Mouse (Mus musculus) 3134 (cell line): Measurements from ENCODE around the gene Tmtc1.

Experiments used
- DNase-seq: peaks from one replicate; pipeline ENCODE4 v3.0.0-alpha.2; 2011; ENCODE audit warnings: low spot score; ENCODE audit not compliant: insufficient read length; ENCODE audit errors: extremely low read depth

Gene Tmtc1

GRCm38 (mm10) chr6:148421577-148421976 lies 22.6 kb downstream of the Tmtc1 start:
- DNase-seq: no peak

- no peak for DNase-seq
Measured at GRCm38 (mm10) chr6:148420387-148420786, 23.8 kb downstream of the Tmtc1 start.

GRCm38 (mm10) chr6:148416597-148416996 lies 27.6 kb downstream of the Tmtc1 start:
- no peak for DNase-seq

DNA sequence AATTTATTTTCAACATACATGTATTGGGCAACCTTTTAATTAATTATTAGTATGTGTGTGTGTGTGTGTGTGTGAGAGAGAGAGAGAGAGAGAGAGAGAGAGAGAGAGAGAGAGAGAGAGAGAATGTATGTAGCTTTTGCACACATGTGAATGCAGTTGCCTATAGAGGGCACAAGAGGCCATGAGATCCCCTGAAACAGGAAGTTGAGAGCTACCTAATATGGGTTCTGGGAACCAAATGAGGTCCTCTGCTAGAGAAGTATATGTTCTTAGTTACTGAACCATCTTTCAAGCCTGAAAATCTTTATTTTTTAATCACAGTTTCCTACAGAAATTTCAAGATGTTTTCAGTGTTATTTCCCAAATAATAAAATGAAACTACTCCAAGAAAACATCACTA lies 30.6 kb downstream of the Tmtc1 start:
- DNase-seq: no peak

GRCm38 (mm10) chr6:148406792-148407490 lies 37.2 kb downstream of the Tmtc1 start:
- no peak for DNase-seq

DNA sequence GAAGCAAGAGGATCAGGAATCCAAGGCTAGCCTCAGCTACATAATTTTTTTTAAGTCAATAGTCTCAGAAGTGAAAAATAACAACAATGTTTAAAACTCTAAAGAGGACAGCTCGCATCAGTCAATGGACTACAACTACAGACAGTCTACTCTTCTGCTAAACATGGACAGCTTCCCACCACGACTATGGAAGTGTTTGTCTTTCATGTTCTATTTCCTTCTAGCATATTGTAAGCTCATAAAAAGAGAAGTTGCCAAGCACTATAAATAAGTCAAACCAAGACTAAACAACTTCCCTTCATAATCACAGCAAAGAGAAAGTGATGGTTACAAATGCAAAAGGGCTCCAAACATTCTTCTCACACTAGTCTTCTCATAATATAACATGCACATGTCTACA lies 38.6 kb downstream of the Tmtc1 start:
- no peak for DNase-seq

- DNase-seq: no peak
Measured at GRCm38 (mm10) chr6:148404500-148404899, 39.7 kb downstream of the Tmtc1 start.

- no peak for DNase-seq
Measured at GRCm38 (mm10) chr6:148403761-148404160, 40.4 kb downstream of the Tmtc1 start.

- DNase-seq: no peak
Measured at GRCm38 (mm10) chr6:148401031-148401430, 43.2 kb downstream of the Tmtc1 start.

DNA sequence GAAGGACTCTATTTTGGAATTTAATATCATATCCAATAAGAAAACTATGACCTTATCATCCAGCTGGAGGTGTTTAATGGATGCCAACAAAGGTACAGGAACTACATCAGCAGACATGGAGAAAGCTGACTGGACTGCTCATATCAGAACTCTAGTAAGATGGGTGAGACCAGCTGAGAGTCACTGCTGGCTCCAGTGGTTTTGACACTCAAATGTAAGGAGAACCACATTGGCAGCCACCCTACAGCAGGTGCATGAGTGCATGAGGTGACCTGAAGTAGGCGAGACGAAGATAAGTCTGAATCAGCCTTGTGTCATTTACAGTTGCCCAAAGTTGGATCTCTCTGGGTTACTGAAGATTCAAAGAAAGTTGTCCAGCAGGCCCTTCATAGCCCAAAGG lies 44.6 kb downstream of the Tmtc1 start:
- DNase-seq: no peak

- no peak for DNase-seq
Measured at GRCm38 (mm10) chr6:148398888-148399287, 45.3 kb downstream of the Tmtc1 start.

- no peak for DNase-seq
Measured at GRCm38 (mm10) chr6:148397270-148397669, 46.9 kb downstream of the Tmtc1 start.

- DNase-seq: no peak
Measured at GRCm38 (mm10) chr6:148395272-148395671, 48.9 kb downstream of the Tmtc1 start.

- DNase-seq: no peak
Measured at GRCm38 (mm10) chr6:148394294-148394693, 49.9 kb downstream of the Tmtc1 start.

DNA sequence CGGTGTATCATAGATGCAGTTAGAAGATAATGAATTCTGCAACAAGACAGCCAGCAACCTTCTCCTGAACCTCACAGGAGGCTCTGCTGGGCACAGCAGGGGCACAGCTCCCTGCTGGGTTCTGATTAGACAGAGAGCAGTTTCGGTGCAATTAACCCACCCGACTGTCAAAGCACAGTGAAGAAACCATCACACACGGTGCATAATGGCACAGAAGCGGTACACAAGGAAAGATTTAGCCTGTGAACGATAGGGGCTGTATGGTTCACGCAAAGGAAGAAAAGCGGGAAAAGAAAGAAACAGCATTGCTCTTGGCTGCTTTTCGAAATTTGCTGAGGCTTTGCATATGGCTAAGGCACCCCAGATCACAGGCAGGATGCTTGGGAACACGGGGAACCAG lies 52.0 kb downstream of the Tmtc1 start:
- no peak for DNase-seq

- no peak for DNase-seq
Measured at GRCm38 (mm10) chr6:148391286-148391685, 52.9 kb downstream of the Tmtc1 start.

GRCm38 (mm10) chr6:148390630-148391276 lies 53.4 kb downstream of the Tmtc1 start:
- no peak for DNase-seq

DNA sequence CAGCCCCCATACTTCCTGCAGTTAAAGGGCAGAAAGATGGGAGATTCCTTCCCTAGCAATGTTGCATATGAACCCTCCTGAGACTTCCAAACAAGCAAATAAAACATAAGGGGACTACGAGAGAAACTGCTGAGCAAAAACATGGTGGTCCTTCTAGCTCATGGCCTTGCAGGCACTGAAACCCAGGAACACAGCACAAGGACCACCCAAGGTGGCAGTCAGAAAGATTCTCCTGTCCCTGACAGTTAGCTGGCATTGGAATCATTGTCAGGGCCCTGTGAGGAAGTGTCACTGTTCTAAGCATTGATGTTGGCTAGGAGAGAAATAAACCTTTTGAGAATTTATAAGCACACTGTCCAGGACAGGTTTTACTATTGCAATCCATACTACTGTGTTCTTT lies 56.2 kb downstream of the Tmtc1 start:
- DNase-seq: no peak

- DNase-seq: no peak
Measured at GRCm38 (mm10) chr6:148384111-148384895, 59.9 kb downstream of the Tmtc1 start.

- DNase-seq: no peak
Measured at GRCm38 (mm10) chr6:148381163-148381782, 62.9 kb downstream of the Tmtc1 start.

DNA sequence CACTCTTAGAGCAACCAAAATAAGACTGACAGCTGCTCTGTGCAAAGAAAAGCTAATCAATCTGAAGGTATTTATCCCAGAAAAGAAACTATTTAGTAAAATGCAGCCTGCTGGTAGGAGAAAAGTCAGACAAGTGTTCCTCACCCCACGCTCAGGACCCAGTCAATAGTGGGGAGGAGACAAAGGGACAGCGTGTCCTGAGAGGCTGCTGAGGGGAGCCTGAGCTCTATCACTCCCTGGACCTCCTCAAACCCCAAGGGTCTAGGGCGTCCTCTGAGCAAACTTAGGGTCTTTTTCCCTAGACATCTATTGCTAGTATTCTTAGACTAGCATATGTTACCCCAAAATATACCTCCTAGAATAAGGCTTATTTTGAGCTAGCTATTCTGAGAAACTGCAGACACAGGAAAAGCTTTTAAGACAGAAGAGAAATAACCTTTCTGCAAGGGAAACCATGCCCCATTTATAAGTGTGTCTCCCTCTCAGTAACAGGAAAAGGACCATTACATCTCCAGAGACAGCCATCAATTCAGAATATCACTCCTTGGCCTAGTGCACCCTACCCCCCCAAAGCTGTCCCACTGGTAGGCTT lies 68.5 kb downstream of the Tmtc1 start:
- no peak for DNase-seq
